Mouse (Mus musculus) stomach, postnatal 0 days (tissue): ENCODE measurements around the gene Acot5.
A peak's percentile ranks its signal among the peaks of the same experiment; 100 is the strongest.

Experiments used
- CTCF ChIP-seq: IDR thresholded peaks from 2 replicates; pipeline ENCODE4 v1.5.1; 2016; ENCODE audit warnings: antibody characterized with exemption, low read depth, mild to moderate bottlenecking, moderate library complexity
- EP300 ChIP-seq: optimal IDR thresholded peaks from 2 replicates; pipeline ENCODE3; 2016; ENCODE audit warnings: antibody characterized with exemption

DNA sequence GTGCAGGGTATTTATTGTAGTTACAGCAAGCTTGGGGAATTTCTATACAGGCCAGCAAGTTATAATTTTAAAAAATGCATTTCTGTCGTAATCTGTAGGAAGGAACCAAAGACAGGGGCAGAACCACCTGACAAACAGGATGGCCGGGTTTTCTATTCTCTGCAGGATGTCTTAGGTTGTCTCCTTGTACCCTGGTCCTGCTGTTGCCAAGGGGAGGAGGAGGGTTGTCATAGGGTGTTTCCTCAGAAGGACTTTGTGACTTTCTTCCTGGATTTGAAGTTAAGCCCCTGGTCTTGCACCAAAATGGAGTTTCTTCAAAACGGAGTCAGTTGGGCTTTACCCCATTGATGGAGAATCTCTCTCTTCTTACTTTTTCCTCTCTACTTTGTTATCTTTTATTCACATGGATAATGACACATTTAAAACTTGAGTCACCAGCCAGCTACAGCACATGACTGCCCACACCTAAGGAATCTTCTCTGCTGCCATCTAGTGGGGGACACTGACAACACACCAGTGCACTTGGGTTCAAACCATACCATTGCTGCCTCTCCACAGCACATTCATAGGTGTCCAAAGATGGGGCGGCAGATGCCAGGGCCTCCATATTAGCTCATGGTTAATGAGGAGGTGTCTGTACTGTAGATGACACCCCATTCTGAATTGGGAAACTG, 38.3 kb upstream of the Acot5 start:
- no peak for TF ChIP-seq EP300
- TF ChIP-seq CTCF, result peak; percentile 91
